Mouse (Mus musculus): ENCODE data around the gene Galk1.
A peak's percentile ranks its signal among the peaks of the same experiment; 100 is the strongest.

Galk1 gene

DNA sequence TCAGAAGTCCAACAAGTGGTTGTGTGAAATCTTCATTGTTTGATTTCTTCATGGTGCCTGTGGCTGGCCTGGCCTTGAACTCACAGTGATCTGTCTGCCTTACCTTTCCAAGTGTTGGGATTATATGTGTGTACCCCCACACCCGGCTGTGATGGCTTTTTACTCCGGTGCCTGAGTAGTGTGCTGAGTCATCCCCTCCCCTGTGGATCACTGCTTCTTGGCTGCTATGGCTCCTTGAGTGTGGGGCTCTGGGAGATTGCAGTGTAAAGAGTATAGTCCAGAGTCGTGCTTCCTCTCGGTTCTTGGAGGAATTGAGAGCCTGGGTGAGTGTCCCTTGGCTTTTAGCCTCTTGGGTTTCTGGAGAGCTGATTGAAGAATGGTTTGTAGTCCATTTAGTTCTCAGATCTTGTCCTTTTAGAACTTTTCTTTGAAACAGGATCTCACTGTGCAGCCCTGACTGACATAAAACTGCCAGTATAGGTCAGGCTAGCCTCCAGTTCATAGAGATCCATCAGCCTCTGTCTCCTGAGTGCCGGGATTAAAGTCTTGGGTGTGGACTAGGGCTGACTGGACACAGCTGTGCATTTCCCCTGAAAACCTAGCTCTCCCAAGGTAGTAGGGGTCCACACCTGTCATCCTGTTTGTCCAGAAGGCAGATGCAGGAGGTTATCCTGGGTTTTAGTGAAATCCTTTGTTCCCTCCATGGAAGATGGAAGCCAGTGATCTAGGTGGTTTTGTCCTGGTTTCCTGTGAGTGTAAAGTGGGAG lies 30.0 kb upstream of the Galk1 start:
- Histone ChIP-seq H3K36me3 (ENCODE audit: control insufficient read depth, insufficient read depth, low read length, poor library complexity, severe bottlenecking) (peaks cover 2% of the 10 kb centered on the region; the same call in 1 of the 2 replicates), H3K27me3 (ENCODE audit: control insufficient read depth, insufficient read depth, low read length, poor library complexity, severe bottlenecking) (no peaks in the 10 kb centered on the region)
- no peak for DNase-seq (ENCODE audit: low read depth, low spot score)

DNA sequence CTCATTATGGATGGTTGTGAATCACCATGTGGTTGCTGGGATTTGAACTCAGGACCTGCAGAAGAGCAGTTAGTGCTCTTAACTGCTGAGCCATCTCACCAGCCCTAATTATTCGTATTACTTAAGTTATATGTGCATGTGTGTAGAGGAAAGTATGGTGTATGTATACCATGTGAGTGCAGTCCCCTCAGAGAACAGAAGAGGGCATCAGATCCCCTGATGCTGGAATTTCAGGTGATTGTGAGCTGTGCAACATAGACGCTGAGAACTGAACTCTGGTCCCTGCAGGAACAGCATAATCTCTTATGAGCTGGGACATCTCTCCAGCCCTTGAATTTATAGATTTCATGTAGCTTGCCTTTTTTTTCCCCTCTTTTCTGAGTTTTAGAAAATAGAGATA lies 29.3 kb upstream of the Galk1 start:
- Histone ChIP-seq H3K36me3 (ENCODE audit: control insufficient read depth, insufficient read depth, low read length, poor library complexity, severe bottlenecking) (no peaks in the 10 kb centered on the region; the same call in 1 of the 2 replicates), H3K27me3 (ENCODE audit: control insufficient read depth, insufficient read depth, low read length, poor library complexity, severe bottlenecking) (no peaks in the 10 kb centered on the region)
- no peak for DNase-seq (ENCODE audit: low read depth, low spot score)

DNA sequence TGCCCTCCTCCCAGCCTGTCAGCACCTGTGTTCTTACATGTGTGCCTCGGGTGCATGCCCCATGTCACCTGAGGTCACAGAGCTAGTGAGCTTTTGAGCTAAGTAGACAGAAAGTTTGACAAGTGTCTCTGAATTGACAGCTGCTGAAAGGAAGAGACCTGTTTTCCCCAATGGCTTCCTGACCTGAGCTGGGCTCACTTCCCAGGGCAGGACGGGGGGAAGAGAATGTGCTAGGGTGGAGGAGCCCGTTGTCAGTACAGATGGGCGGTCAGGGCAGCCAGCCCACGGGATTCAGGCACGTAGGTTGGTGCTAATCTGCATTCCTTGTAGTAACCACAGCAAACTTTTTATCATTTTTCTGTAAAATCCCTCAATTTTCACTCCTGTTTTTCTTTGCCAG lies 28.1 kb upstream of the Galk1 start:
- H3K36me3 ChIP-seq (ENCODE audit: control insufficient read depth, insufficient read depth, low read length, poor library complexity, severe bottlenecking): no peaks in the 10 kb centered on the region; the same call in 1 of the 2 replicates
- H3K27me3 ChIP-seq (ENCODE audit: control insufficient read depth, insufficient read depth, low read length, poor library complexity, severe bottlenecking): no peaks in the 10 kb centered on the region
- no peak for DNase-seq (ENCODE audit: low read depth, low spot score)

DNA sequence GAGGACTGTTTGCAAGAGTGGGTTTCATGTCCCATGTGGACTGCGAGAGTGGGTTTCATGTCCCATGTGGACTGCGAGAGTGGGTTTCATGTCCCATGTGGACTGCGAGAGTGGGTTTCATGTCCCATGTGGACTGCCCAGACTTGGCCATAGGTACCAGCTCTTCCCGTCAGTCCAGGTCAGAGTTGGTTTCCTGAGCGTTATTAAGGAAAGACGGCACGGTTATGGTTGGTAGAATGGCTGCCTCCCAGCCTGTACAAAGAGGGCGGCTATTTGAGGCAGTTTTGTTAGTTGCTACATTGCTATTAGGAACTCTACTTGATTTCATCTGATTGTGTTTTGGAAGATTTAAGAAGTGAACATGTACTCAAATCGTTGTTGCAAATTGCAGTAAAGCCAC lies 25.3 kb upstream of the Galk1 start:
- no peak for DNase-seq (ENCODE audit: low read depth, low spot score)
- H3K27me3 ChIP-seq (ENCODE audit: control insufficient read depth, insufficient read depth, low read length, poor library complexity, severe bottlenecking): no peaks in the 10 kb centered on the region
- H3K36me3 ChIP-seq (ENCODE audit: control insufficient read depth, insufficient read depth, low read length, poor library complexity, severe bottlenecking): no peaks in the 10 kb centered on the region; the same call in 1 of the 2 replicates

DNA sequence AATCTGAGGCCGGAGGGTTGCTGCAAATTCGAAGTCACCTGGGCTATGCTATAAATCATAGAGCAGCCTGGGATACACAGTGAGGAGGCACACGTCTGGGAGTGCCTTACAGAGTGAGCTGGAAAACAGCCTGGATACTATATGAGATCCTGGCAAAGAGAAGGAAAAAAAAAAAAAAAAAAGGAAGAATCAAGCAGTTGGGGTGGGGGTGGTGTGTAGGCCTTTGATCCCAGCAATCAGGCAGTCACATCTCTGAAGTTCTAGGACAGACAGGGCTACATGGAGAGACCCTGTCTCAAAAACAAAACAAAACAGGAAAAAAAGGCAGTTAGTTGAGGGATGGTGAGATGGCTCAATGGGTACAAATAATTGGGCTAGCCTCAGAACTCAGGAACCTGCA lies 24.2 kb upstream of the Galk1 start:
- no peak for DNase-seq (ENCODE audit: low read depth, low spot score)
- no peaks in the 10 kb centered on the region; the same call in 1 of the 2 replicates for H3K36me3 ChIP-seq (ENCODE audit: control insufficient read depth, insufficient read depth, low read length, poor library complexity, severe bottlenecking)
- no peaks in the 10 kb centered on the region for H3K27me3 ChIP-seq (ENCODE audit: control insufficient read depth, insufficient read depth, low read length, poor library complexity, severe bottlenecking)

DNA sequence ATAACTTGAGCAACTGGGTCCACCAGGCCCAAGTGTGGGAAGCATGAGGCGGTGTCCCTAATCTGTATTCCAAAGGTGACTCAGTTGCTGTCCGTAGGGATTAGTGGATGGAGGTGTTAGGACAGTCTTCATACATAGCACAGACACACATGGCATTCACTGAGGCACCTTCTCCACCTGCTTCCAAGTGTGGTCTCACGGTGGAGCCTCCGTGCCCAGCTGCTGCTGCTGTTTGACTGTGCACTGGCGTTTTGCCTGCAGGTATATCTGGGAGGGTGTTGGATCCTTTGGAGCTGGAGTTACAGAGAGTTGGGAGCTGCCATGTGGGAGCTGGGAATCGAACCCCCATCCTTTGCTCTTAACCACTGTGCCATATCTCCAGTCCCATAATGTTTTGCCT lies 22.1 kb upstream of the Galk1 start:
- H3K36me3 ChIP-seq (ENCODE audit: control insufficient read depth, insufficient read depth, low read length, poor library complexity, severe bottlenecking): no peaks in the 10 kb centered on the region; the same call in 1 of the 2 replicates
- H3K27me3 ChIP-seq (ENCODE audit: control insufficient read depth, insufficient read depth, low read length, poor library complexity, severe bottlenecking): no peaks in the 10 kb centered on the region
- no peak for DNase-seq (ENCODE audit: low read depth, low spot score)

DNA sequence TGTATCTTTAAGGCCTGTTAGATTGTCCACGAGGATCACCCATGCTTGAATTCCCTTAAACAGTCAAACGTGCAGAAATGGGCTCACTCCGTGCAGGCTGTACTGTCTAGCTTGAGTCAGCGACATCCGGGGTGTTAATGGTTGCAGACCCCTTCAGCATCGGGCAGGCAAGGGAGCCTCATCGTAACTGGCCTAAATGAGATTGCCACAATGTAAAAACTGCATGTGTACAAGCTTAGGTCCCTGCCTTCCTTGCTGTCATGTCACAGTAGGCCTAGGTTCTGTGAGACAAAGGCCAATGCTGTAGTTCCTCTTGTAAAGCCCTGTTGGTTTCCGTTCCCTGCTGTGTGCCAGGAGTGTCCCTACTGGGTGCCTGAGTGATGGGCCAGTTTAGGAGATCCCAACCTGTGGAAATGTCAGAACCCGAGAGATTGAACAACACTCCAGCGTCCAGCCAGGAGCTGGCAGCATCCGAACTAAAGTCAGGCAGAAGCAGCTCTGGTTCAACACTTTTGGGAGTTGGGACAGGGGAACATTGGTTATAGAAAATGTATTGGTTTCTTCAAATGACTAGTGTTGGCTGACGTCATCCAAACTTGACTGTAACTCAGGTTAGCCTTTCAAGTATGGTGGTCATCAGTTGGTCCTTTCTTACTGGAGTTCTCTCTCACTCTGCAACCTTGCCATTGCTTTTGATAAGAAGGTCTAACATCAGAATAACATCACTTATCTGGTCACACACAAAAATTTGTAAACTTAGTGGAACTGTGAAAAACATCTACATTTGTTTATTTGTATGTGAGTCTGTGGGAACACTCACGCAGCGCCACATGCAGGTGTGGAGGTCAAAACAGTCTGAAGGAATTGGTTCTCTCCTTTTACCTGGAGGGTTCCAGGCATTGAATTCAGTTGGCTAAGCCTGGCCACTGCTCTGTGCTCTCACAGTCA lies 18.7 kb upstream of the Galk1 start:
- Histone ChIP-seq H3K27me3 (ENCODE audit: control insufficient read depth, insufficient read depth, low read length, poor library complexity, severe bottlenecking) (no peaks in the 10 kb centered on the region), H3K36me3 (ENCODE audit: control insufficient read depth, insufficient read depth, low read length, poor library complexity, severe bottlenecking) (no peaks in the 10 kb centered on the region)
- peak; percentile 77 for DNase-seq (ENCODE audit: low read depth, low spot score)

DNA sequence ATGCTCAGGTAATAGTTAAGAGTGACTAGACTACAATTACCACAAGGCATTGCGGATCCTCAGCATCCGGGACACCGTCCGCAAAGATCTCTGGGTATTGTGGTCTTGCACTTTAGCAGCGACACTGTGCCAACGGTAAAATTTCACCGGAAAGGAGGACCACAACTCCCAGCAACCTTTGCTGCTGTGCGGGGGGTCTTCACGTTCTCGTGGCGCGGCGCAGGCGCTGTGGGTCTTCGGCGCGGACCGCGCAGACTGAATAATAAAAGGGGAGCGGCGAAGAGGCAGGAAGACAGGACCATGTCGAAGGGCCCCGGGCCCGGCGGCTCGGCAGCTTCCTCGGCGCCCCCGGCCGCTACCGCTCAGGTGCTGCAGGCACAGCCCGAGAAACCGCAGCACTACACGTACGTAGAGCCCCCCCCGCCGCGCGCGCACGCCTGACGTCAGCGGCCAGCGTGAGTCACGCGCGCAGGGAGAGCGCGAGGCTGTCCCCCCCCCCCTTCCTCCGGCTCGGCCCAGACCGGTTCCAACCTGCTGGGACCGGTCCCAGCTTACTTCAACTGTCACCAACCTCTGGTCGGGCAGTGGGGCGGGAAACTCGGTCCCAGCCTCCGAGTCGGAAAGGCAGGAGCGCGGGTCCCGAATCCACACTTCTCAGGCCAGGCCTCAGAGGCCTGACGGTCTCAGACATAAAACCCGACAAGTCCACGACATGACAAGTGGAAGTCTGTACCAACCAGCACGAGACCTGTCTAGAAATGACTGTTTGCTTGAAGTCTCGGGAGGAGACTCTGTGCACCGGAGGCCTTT lies 17.8 kb upstream of the Galk1 start, which contains the start of gene Unk:
Gene Unk, plus strand, starts transcription at position 235 of the 810 bp plus-strand sequence.
- no peaks in the 10 kb centered on the region for H3K36me3 ChIP-seq (ENCODE audit: control insufficient read depth, insufficient read depth, low read length, poor library complexity, severe bottlenecking)
- DNase-seq (ENCODE audit: low read depth, low spot score): peak; percentile 98
- no peaks in the 10 kb centered on the region for H3K27me3 ChIP-seq (ENCODE audit: control insufficient read depth, insufficient read depth, low read length, poor library complexity, severe bottlenecking)

DNA sequence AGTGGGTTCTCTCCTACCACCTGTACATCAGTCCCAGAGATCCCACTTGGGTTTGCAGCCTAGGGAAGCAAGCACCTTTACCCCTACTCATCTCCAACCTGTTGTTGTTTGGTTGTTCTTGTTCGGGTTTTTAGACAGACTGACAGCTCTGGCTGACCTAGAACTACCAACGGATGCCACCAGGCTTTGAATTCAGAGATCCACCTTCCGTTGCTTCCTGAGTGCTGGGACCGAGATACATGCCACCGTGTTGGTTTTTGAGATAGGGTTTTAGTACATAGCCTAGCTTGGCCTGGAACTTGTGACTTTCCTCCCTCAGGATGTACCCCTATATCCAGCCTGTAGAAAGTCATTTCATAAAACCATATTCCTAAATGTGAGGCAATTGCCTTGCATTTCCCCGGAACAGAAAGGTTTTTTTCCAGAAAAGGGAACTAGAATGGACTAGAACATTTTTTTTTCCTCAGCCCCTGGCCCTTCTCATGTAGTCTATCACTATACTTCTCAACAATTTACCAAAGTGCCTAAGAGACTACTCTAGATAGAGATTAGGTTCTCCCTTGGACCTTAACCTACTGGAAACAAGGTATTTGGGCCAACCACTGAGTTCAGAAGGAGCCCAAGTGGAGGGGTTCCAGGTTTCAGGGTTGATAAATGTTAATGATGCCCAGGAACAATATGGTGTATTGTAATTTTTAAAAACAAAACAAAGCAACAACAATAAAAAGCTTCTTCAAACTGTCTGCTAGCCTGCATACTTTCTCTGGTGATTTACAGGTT lies 16.8 kb upstream of the Galk1 start:
- no peaks in the 10 kb centered on the region for H3K27me3 ChIP-seq (ENCODE audit: control insufficient read depth, insufficient read depth, low read length, poor library complexity, severe bottlenecking)
- DNase-seq (ENCODE audit: low read depth, low spot score): no peak
- no peaks in the 10 kb centered on the region for H3K36me3 ChIP-seq (ENCODE audit: control insufficient read depth, insufficient read depth, low read length, poor library complexity, severe bottlenecking)

DNA sequence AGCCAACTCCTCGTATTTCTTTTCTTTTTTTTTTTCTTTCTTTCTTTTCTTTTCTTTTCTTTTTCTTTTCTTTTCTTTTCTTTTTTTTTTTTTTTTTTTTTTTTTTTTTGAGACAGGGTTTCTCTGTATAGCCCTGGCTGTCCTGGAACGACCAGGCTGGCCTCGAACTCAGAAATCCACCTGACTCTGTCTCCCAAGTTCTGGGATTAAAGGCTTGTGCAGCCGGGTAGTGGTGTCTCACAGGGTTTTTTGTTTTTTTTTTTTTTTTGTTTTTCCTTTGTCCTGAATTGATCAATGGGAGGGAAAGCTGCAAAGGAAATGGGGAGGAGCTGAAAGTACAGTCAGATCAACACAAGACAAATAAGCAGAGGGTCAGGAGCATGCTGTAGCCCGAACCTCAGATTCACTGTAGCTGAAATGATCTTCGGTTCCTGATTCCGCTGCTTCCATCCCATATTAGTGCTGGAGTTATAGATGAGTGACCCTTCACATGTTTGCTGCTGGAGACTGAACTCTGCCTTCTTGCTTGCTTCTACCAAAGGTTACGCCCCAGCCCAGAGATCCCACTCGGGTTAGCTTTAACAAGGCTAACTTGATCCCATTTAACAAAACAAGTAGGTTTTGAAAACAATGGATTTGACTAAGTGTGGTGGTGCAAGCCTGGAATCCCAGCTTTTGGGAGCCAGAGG lies 15.8 kb upstream of the Galk1 start:
- no peak for DNase-seq (ENCODE audit: low read depth, low spot score)
- H3K27me3 ChIP-seq (ENCODE audit: control insufficient read depth, insufficient read depth, low read length, poor library complexity, severe bottlenecking): no peaks in the 10 kb centered on the region
- peaks cover 6% of the 10 kb centered on the region for H3K36me3 ChIP-seq (ENCODE audit: control insufficient read depth, insufficient read depth, low read length, poor library complexity, severe bottlenecking)

DNA sequence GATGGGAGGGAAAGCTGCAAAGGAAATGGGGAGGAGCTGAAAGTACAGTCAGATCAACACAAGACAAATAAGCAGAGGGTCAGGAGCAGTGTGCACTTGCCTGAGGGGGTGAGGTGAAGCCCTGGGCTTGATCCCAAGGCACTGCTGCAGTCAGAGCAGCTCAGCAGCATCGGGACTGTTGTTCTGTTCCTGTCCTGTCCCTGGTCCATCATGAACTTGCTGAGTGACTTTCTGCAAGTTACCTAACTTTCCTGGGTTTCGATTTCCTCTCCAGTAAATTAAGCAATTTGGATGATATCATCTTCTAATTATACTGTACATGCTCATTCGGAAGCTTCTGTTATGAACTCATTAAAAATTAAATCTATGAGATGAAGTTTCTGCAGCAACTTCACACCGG lies 15.2 kb upstream of the Galk1 start, which contains the start of gene H3f3b:
Gene H3f3b, minus strand, starts transcription at position 207 of the 400 bp plus-strand sequence.
- Histone ChIP-seq H3K36me3 (ENCODE audit: control insufficient read depth, insufficient read depth, low read length, poor library complexity, severe bottlenecking) (peaks cover 8% of the 10 kb centered on the region), H3K27me3 (ENCODE audit: control insufficient read depth, insufficient read depth, low read length, poor library complexity, severe bottlenecking) (no peaks in the 10 kb centered on the region)
- no peak for DNase-seq (ENCODE audit: low read depth, low spot score)

DNA sequence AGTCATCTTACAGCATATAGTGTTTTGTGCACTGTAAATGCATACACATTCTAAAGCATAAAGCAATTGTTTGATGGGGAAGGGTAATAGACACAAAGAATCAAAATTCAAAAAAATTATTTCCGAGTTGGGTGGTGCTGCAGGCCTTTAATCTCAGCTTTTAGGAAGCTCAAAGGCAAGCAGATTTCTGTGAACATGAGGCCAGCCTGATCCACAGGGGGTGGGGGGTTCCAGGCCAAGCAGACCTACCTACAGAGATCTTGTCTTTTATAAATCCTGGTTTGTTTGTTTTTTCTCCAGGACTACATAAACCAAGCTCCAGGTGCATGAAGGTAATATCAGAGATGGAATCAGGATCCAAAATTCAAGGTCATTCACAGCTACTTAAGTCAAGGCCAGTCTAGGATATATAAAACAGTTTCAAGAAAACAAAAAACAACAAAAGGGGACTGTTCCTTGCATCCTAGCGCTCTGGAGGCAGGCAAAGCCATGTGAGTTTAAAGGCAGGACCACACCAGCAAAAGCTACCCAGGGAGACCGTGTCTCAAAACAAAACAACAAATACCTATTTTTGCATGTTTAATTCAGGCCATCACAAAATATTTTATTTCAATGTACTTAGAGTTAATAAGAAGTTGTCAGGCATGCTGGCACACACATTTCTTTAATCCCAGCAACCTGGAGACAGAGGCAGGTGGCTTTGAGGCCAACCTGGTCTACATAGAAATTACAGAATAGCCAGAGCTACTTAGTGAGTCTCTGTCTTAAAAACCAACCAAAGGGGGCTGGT lies 12.7 kb upstream of the Galk1 start:
- Histone ChIP-seq H3K27me3 (ENCODE audit: control insufficient read depth, insufficient read depth, low read length, poor library complexity, severe bottlenecking) (no peaks in the 10 kb centered on the region), H3K36me3 (ENCODE audit: control insufficient read depth, insufficient read depth, low read length, poor library complexity, severe bottlenecking) (peaks cover 16% of the 10 kb centered on the region)
- no peak for DNase-seq (ENCODE audit: low read depth, low spot score)

DNA sequence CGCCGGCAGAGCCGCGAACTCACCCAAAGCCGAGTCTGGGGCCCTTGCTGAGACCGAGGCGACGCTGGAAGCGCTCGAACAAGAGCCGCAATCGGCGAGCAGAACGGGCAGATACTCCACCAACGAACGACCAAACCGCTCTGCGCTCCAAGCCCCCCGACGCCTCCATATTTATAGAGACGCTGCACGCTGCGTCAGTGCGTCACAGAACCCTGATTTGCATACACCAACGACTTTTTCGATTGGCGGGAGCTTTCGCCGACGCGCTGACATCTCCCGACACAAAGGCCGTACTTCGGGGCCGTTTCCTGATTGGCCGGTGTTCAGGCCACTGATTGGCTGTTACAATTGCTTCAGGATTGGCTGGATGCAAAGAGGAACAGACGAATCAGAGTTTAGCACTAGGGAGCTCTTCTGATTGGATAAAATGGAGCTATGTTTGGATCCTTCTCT lies 11.9 kb upstream of the Galk1 start:
- H3K36me3 ChIP-seq (ENCODE audit: control insufficient read depth, insufficient read depth, low read length, poor library complexity, severe bottlenecking): peaks cover 16% of the 10 kb centered on the region
- peak; percentile 99 for DNase-seq (ENCODE audit: low read depth, low spot score)
- no peaks in the 10 kb centered on the region for H3K27me3 ChIP-seq (ENCODE audit: control insufficient read depth, insufficient read depth, low read length, poor library complexity, severe bottlenecking)

Measured in splenic B cell, adult 2 months (primary cell).